ENCODE assay signal across 13 mouse cellular contexts in the genomic region with DNA sequence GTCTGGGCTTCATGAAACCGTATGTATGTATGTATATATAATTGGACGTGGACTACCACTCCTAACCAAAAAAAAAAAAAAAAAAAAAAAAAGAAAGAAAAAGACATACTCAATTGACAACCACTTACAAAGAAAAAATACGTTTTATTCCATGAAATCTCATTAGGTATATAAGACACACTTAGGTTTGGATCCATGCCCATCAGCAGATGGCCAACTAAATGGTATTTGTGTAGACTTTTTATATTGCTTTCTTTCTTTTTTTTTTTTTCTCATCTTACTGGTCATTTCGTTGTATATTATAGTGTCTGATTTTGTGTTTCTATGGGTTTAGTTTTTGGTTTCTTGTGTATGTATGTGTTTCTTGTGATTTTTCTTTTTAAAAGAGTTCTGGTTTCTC.
"Had no signal": no experiment of that assay in that cellular context is flagged by ENCODE, and none has a peak within 500 bp of the region (broad histone marks: within the 10 kb centered on the region; RNA-seq: fewer than 3 reads in every experiment).

No protein-coding gene starts in this region.

- H3K27me3 ChIP-seq: limb, embryonic 15.5 days; liver, embryonic 13.5 days; lung, embryonic 15.5 days; megakaryocyte, embryonic 14.5 days; midbrain, embryonic 15.5 days; neural tube, embryonic 12.5 days had no signal

- H3K4me3 ChIP-seq: limb, embryonic 15.5 days; liver, embryonic 13.5 days; lung, embryonic 15.5 days; megakaryocyte, embryonic 14.5 days; midbrain, embryonic 15.5 days; neural tube, embryonic 12.5 days had no signal

- DNase-seq: kidney, postnatal 14 days; liver, embryonic 13.5 days; liver, postnatal 0 days; lung, postnatal 14 days; thymus, postnatal 4 days had no signal

- ATAC-seq: liver, postnatal 0 days; midbrain, embryonic 15.5 days had no signal

- H3K4me2 ChIP-seq: limb, embryonic 15.5 days; liver, embryonic 13.5 days; lung, embryonic 15.5 days; midbrain, embryonic 11.5 days; midbrain, embryonic 15.5 days; neural tube, embryonic 12.5 days had no signal

- H3K9ac ChIP-seq: limb, embryonic 15.5 days; liver, embryonic 13.5 days; liver, postnatal 0 days; lung, embryonic 15.5 days; midbrain, embryonic 15.5 days; neural tube, embryonic 12.5 days had no signal

- H3K4me1 ChIP-seq: limb, embryonic 15.5 days; liver, embryonic 13.5 days; lung, embryonic 15.5 days; megakaryocyte, embryonic 14.5 days; midbrain, embryonic 15.5 days; neural tube, embryonic 12.5 days had no signal

- H3K27ac ChIP-seq: limb, embryonic 15.5 days; liver, embryonic 13.5 days; lung, embryonic 15.5 days; macrophage; midbrain, embryonic 15.5 days; neural tube, embryonic 12.5 days; stomach, postnatal 0 days had no signal

- H3K36me3 ChIP-seq: limb, embryonic 15.5 days; liver, embryonic 13.5 days; lung, embryonic 15.5 days; midbrain, embryonic 15.5 days; neural tube, embryonic 12.5 days had no signal

- H3K9me3 ChIP-seq: limb, embryonic 15.5 days; liver, embryonic 13.5 days; lung, embryonic 15.5 days; midbrain, embryonic 15.5 days; neural tube, embryonic 12.5 days had no signal
